Mouse (Mus musculus) liver, embryonic 11.5 days (tissue): ENCODE measurements around the gene Nme7. TPM values are rescaled to one million over a fixed set of nuclear protein-coding genes. Genes with fewer than 3 reads are reported as not detected.

Experiments used
- ATAC-seq: fragments of 200-750 bp; cut with Nextera tagmentation; replicated peaks from 2 replicates; pipeline ENCODE4 v1.8.0; 2017; ENCODE audit warnings: moderate number of reproducible peaks, mild to moderate bottlenecking, moderate TSS enrichment, moderate library complexity; ENCODE audit not compliant: low FRiP score
- DNase-seq: peaks from one replicate; pipeline ENCODE4 v3.0.0-alpha.2; 2017; ENCODE audit warnings: low spot score
- H3K27ac ChIP-seq: fragments of 300-500 bp; sonication (generic); 2 replicates; pipeline ENCODE4 v1.5.1; 2014; ENCODE audit warnings: mild to moderate bottlenecking, low read depth, low read length, control low read depth
- H3K27me3 ChIP-seq: fragments of 300-500 bp; sonication (generic); replicated peaks from 2 replicates; pipeline ENCODE4 v1.6.1; 2014; ENCODE audit warnings: low read length, mixed read lengths; ENCODE audit not compliant: control insufficient read depth, insufficient read depth
- H3K36me3 ChIP-seq: fragments of 300-500 bp; sonication (generic); 2 replicates; pipeline ENCODE4 v1.6.1; 2014; ENCODE audit warnings: mild to moderate bottlenecking, low read length, moderate library complexity, mixed read lengths; ENCODE audit not compliant: control insufficient read depth, insufficient read depth
- H3K4me1 ChIP-seq: fragments of 300-500 bp; sonication (generic); replicated peaks from 2 replicates; pipeline ENCODE4 v1.6.1; 2014; ENCODE audit warnings: low read length, mixed read lengths; ENCODE audit not compliant: control insufficient read depth, insufficient read depth
- H3K4me2 ChIP-seq: fragments of 300-500 bp; sonication (generic); 2 replicates; pipeline ENCODE4 v1.6.1; 2014; ENCODE audit warnings: mild to moderate bottlenecking, control low read depth, moderate library complexity
- H3K4me3 ChIP-seq: fragments of 300-500 bp; sonication (generic); 2 replicates; pipeline ENCODE4 v1.5.1; 2014; ENCODE audit warnings: low read depth, low read length, control low read depth
- H3K9ac ChIP-seq: fragments of 300-500 bp; sonication (generic); 2 replicates; pipeline ENCODE4 v1.6.1; 2014; ENCODE audit warnings: low read depth, low read length, control low read depth
- H3K9me3 ChIP-seq: fragments of 300-500 bp; sonication (generic); 2 replicates; pipeline ENCODE4 v1.6.1; 2016; ENCODE audit warnings: low read length, inconsistent platforms, mixed read lengths; ENCODE audit not compliant: control insufficient read depth
- WGBS: fragments of 180-500 bp; shearing (Covaris S2); extraction: QIAGEN DNeasy Blood & Tissue Kit; methylation state at CpG from one replicate; pipeline ENCODE4 v1.1.7; 2014; 5-methylcytosine and 5-hydroxymethylcytosine counted together
- polyA plus RNA-seq: library from polyadenylated mRNA; unstranded; fragments of >200 nt; fragmentation: Nextera tagmentation; extraction: Ambion mirVana; gene quantifications from 2 replicates; pipeline ENCODE4 v1.2.1, GENCODE M21; 2014

Gene Nme7
- polyA plus RNA-seq, 1 experiment from 2014 or later: 22.0 TPM

DNA sequence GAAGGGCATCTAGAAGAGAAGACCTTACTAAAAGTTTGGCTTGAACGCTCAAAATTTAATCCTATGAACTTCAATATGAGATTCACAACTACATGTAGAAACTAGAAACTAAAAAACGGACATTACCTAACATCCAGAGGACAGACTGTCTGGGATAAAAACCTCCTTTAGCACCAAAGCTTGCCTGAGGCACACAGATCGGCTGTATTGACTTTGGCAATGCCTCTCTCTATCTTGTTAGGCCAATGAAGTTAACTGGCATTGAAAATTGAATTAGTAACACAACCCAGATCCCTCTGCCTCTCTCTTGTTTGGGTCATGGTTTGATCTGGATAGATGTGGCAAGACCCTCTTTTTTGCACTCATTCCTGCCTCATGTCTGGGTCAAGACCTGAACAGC lies 178.9 kb downstream of the Nme7 start:
- WGBS: 76% methylated on average over 3 of the region's 3 CpGs
- Histone ChIP-seq H3K27ac (no peak overlapping the region), H3K36me3 (no peaks in the 10 kb centered on the region), H3K4me1 (no peaks in the 10 kb centered on the region), H3K4me3 (no peak overlapping the region), H3K9ac (no peak overlapping the region), H3K27me3 (no peaks in the 10 kb centered on the region), H3K9me3 (no peaks in the 10 kb centered on the region), H3K4me2 (no peak overlapping the region)
- ATAC-seq (no peak), DNase-seq (no peak)

DNA sequence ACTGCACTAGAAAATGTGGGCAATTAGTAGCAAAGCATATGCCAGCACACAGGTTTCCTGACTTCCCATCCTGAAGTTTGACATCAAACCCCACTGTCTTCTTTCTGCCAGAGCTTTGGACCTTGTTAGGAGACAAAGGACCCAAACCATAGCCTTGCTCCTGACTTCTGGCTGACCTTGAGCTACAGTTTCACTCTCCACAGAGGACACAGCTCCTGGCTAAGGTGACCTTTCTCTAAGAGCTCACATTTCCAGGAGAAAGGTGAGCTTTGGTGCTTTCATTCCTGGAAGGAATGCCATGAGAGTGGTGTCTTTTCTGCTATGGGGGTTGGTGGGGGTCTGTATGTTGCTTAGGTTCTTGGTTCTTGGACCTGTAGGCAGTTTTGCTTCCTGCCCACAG lies 179.8 kb downstream of the Nme7 start:
- Histone ChIP-seq H3K4me2 (no peak overlapping the region), H3K9ac (no peak overlapping the region), H3K36me3 (no peaks in the 10 kb centered on the region), H3K9me3 (no peaks in the 10 kb centered on the region), H3K4me1 (no peaks in the 10 kb centered on the region), H3K4me3 (no peak overlapping the region), H3K27ac (no peak overlapping the region), H3K27me3 (no peaks in the 10 kb centered on the region)
- ATAC-seq: no peak
- no peak for DNase-seq

Other genes starting within 250 kb of the Nme7 start
- gene Sell, start 242.1 kb upstream of the Nme7 start, polyA plus RNA-seq: 1.1 and 1.5 TPM in 2 replicates
- gene Selp, start 188.9 kb upstream of the Nme7 start, polyA plus RNA-seq: 0.78 and 0.79 TPM in 2 replicates
- 6.5 and 8.1 TPM in 2 replicates for gene F5, start 152.3 kb upstream of the Nme7 start, polyA plus RNA-seq
- gene Slc19a2, start 55.1 kb upstream of the Nme7 start, polyA plus RNA-seq: 26.6 and 31.0 TPM in 2 replicates
- gene Ccdc181, start 28.5 kb upstream of the Nme7 start, polyA plus RNA-seq: 7.1 and 9.4 TPM in 2 replicates
- 19.7 and 22.3 TPM in 2 replicates for gene Blzf1, start 3.4 kb downstream of the Nme7 start, polyA plus RNA-seq
- gene Atp1b1, start 154.2 kb downstream of the Nme7 start, polyA plus RNA-seq: 18.2 and 18.6 TPM in 2 replicates